Mouse (Mus musculus): ENCODE measurements around the gene Htr3b.
"Not testable (repeated sequence)": the region's sequence is repeated elsewhere in the genome, so short reads cannot be mapped to it uniquely, and the experiment has no call there.

Htr3b gene

DNA sequence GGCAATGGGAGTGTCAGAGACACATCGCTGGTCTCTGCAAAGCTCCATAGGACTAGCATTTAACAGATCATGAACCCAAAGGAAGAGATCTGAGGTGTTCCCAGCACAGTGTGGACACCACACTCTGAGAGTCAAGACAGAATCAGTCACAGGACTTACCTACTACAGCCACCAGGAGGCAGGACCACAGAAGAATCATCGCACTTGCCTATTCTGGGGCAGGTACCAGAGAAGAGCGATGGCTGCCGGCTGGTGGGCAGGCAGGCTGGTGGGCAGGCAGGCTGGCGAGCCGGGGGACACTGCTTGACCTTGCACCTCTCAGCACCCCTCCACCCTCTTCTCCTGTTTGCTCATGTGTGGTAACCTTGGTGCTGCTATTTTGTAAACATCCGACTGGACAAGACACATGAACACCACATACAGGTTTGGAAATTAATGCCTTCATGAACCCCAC lies at the start of gene Htr3b:
Gene Htr3b (minus strand): TSS at position 404 of the 454 bp plus-strand sequence.
- in situ Hi-C loops (cut with MboI; ENCODE audit: low sequenced_read_pairs): no loop called here

DNA sequence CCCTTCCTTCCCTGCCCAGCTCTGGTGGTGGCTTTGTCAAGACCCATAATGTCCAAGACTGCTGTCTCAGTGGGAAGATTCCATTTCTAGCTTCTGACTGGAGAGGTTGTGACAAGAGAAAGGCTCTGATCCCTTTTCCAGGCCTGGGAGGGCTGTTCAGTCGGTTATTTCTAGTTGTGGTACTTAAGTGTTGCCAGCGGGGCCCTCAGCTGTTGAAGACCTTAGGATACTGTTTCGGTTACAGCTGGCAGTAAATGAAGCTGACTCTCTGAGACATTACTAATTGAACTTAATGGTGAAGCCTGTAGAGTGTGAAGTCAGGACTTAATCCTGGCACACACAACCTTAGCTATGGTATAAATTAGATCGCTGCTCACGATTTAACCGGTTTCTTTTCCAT lies 34.5 kb upstream of the Htr3b start:
- in situ Hi-C loops (cut with MboI; ENCODE audit: low sequenced_read_pairs): no loop called here

DNA sequence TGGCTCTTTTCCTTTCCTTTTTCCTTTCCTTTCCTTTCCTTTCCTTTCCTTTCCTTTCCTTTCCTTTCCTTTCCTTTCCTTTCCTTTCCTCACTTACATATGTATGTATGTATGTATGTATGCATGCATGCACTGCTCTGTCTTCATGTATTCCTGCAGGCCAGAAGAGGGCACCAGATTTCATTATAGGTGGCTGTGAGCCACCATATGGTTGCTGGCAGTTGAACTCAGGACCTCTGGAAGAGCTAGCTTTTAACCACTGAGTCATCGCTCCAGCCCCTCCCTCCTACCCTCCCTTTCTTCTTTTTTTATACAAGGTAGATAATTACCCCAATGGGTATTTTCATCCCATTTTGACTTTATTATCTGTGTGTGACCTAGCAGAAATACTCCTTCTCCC lies 30.9 kb upstream of the Htr3b start:
- in situ Hi-C loops (cut with MboI; ENCODE audit: low sequenced_read_pairs): no loop called here

DNA sequence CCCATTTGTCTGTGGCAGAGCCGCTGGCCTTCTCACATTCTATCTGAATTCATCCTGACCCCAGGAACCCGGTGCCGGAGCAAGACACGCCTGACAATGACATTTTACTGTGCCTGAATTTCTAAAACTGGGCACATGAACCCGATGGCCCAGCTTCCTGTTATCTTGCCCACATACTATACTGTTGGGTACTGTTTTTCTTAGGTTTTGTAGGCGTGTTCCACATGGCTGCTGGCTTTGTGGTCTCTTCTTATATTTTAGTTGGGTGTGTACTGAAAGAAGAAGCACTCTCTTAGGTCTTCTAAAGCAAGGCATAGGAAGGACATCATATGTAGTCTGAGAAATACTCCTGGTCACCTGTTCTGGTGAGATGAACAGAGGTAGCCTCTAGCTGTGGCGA lies 30.0 kb upstream of the Htr3b start:
- in situ Hi-C loops (cut with MboI; ENCODE audit: low sequenced_read_pairs): no loop called here

DNA sequence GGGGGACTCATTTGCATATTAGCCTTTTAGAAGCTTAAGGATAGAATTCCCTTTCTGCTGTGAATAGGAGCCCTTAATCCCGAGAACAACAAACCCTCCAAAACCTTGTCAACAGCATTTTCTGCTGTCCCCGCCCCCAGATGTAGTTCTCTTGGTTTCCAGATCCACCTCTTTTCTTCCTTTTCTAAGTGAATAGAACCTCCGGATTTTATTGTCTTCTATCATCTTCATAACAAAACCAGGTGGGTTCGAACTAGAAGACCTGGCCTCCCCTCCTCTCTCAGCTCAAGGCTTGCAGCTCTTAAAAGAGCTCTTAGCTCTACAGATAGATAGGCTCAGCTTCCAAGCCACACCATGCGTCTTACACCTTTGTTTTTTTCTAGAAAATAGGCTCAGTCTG lies 26.9 kb upstream of the Htr3b start:
- in situ Hi-C loops (cut with MboI; ENCODE audit: low sequenced_read_pairs): no loop called here

DNA sequence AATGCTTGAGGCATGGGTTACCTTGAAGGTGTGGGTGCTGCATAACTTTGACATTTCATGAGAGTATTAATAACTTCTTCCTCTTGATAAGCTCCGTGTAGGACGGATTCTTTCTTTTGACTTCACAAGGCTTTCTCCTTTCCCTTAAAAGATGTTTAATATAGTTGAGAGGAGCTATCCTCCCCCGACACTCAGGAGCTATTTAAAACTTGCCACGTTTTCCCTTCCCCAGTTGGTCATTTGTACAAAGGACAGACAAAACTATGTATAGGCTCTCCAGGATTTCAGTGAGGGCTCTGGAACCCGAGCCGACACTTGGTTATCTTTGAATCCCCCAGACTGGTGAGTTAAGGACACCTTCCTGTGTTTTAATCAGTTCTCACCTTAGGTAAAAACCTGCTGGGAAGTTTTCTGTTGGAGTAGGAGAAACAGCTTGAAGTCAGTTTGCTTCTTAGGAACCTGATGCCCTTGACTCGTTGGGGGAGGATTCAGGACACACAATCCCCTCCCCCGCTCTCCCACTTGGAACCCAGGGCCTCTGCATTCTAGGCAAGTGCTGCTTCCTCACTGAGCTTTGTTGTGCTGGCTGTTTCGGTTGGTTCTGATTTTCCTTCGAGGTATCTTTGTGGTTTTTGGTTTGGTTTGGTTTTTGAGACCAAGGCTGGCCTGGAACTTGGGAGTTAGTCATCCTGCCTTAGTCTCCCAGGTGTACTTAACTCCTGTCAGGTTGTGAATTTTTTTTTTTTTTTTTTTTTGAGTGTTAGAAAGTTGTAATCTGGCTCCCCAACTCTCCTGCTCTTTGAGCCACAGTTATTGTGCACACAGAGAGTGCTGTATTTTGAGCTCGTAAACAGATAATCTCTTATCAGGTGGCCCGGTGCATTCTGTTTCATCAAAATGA lies 22.7 kb upstream of the Htr3b start:
- in situ Hi-C loops (cut with MboI; ENCODE audit: low sequenced_read_pairs): no loop called here

DNA sequence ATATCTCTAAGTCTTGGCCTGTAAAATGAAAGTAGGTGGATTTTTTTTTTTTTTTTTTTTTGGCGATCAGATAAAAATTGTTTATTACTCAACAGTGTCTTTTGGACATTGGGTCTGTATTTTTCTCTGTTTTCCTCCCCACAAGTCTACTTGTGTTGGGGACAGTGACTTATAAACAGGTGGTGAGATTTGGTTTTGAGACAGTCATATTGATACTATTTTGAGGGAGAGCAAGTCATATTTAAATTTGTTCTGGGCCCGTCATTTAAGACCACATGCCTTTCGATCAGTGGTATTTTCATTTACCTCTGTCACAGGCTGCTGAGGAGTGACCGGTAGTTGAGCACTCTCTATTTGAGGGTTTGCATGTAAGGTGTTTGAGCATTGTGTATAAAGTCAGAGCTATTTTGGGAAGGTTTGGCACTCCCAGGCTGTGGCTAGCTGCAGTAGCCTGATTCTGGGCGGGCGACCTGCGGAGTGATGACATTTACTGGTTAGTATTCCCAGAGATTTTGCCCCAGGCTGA lies 21.9 kb upstream of the Htr3b start:
- in situ Hi-C loops (cut with MboI; ENCODE audit: low sequenced_read_pairs): no loop called here

DNA sequence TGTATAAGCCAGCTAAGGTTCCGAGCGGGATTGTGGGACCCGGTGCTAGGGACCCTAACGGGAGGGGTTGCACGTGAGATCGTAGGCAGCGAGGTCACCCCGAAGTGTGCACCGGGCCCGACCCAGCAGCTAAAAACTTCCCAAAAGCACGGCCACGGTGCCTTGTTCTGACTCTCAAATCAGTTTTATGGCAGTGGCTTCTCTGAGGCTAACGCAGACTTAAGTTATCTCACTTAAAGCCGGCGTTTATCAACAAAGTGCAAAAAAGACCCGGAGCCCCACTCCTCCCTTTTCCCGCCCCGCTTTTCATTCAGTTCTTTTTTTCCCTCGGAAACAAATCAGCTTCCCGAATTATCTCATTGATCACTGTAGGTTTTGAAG lies 20.9 kb upstream of the Htr3b start:
- in situ Hi-C loops (cut with MboI; ENCODE audit: low sequenced_read_pairs): no loop called here

DNA sequence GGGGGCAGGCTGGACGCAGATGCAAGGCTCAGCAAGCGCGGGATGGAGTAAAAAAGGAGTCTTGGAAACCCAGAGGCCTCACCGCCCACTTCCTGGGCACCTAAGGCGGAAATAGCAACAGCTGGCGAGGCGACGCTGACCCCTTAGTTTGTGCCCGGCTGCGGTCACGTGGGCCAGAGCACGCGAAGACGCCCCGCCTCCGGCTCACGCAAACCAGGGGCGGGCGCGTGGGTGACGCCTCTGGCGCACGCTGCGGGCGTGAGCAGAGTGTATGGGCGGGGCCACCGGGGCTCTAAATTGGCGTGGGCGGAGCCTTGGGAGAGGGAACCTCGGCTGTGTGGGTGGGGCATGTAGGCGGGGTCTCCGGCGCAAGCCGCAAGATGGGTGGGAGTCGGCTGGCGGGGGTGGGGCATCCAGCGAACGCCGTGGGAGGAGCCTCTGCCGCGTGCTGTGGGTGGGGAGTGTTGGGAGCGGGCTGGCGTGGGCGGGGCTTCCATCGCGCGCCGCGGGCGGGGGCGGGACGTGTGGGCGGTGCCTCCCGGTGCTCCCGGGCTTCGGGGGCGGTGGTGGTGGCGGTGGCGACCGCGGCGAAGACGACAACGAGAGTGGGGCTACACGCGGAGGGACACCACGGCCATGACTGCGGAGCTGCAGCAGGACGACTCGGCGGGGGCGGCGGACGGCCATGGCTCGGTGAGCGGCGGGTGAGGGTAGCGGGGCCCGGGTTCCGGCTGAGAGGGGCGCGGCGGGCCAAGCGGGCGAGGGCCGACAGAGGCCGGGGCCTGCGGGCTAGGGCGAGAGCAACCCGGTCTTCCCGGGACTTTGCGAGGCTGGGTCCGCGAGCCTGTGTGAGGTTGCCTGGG lies 20.3 kb upstream of the Htr3b start, which contains the start of gene Usp28:
Gene Usp28 (plus strand): TSS at position 531 of the 863 bp plus-strand sequence.
- in situ Hi-C loops (cut with MboI; ENCODE audit: low sequenced_read_pairs): no loop called here

DNA sequence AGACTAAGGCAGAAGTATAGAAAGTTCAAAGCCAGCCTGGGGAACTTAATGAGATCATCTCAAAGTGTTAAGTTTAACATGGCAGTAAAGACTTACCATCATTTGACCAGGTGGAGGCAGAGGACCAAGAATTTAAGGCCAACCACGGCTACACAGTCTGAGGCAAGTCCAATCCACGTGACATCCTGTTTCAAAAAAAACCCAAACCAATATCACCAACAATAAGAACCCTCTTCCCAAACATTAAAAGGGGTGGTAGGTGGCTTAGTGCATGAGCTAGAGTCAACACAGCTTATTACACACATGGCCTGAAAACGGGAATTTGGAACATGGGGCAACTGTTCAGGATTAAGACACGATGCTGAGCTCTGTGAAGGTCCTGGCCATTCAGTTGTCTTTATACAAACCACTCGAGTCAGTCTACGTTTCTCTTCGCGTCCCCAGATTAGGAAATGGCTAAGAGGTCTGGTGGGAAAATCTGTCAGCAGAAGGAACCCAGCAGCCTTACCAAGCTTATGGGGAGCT lies 19.6 kb upstream of the Htr3b start:
- in situ Hi-C loops (cut with MboI; ENCODE audit: low sequenced_read_pairs): no loop called here

DNA sequence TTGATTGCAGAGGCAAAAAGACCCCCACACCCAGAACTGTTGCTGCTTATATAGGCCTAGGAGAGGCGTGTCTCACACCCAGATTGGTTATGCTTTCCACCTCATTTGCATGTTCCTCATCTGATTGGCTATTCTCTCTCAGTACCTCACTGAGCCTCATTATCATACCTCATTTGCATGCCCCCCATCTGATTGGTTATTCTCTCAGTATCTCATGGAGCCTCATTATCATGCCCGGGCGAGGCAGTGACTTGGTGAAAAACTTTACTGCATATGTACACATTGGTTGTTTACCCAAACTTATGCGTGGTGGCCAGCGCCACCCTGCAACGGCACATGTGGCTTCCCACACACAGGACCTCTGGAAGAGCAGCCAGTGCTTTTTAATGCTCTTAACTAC lies 19.0 kb upstream of the Htr3b start:
- in situ Hi-C loops (cut with MboI; ENCODE audit: low sequenced_read_pairs): not testable (repeated sequence)

DNA sequence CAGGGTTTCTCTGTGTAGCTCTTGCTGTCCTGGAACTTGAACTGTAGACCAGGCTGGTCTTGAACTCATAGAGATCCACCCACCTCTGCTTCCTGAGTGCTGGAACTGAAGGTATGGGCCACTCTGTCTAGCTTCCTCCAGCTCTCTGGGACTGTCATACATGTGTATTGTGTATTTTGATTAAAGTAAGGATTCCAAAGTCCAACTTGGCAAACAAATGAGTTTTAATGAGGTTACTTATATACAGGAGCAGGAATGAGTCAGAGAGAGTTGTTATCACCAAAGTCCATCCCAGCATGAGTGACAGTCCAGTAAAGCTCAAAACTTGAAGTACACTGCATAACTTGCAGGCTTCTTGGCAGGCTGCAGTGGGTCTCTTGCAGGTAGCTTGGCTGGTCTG lies 17.0 kb upstream of the Htr3b start:
- in situ Hi-C loops (cut with MboI; ENCODE audit: low sequenced_read_pairs): no loop called here

DNA sequence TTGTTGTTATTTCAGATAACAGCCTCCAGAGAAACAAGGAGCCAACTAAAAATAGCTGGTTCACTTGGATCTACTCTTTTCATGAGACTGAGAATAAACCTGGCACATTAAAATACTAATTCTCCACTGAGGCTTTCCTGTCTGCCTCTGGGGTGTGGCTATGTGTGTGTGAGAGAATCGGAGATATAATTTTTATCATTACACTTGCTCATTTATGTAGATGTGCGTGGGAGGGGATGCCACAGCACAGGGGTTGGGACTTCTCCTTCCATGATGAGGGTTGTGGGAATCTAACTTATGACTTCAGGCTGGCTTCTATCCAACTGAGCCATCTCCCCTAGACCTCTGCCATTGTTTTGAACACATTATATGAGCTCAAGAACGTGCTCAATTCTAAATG lies 16.0 kb upstream of the Htr3b start:
- in situ Hi-C loops (cut with MboI; ENCODE audit: low sequenced_read_pairs): no loop called here

DNA sequence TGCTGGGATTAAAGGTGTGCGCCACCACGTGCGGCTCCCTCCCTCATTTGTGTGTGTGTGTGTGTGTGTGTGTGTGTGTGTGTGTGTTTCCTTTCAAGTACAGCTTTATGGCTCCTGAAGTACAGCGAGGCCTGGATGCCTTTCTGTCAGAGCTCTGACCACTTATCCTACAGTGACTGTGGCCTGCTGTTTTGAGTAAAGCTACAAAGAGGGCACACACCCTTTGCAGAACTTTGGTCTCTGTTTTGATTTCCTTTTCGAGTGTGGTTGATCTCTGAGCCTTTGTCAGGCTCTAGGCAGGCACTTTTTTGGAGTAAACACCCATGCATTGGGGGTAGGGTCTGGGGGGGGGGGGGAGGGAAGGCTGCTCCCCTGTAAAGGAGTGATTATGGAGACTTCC lies 15.6 kb upstream of the Htr3b start:
- in situ Hi-C loops (cut with MboI; ENCODE audit: low sequenced_read_pairs): no loop called here

DNA sequence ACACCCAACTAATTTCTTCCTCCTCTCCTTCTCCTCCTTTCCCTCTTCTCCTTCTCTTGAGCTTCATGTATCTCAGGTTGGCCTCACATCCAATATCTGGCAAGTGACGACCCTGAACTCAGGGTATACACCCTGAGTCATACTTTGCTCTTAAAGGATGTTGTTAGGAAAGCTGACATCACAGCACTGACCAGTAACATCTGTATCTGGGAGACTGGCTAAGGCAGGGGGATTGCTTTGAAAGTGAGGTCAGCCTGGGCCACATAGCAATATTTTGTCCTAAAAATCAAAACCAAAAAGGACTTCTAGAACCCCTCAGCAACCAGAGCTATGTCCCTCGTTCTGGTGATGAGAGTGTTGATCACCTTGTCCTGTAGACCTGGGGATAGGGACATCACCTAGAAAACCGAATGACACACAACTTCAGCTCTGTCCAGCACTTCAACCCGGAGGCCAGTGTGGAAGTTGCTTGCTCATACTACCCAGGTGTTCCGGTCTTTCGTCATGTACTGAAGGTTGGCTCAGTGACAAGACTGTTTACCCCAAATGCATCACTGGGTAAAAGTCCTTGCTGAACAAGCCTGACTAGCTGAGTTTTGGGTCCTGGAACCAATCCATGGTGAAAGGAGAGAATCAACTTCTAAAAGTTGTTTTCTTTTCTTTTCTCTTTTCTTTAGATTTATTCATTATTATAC lies 12.0 kb upstream of the Htr3b start:
- in situ Hi-C loops (cut with MboI; ENCODE audit: low sequenced_read_pairs): no loop called here

DNA sequence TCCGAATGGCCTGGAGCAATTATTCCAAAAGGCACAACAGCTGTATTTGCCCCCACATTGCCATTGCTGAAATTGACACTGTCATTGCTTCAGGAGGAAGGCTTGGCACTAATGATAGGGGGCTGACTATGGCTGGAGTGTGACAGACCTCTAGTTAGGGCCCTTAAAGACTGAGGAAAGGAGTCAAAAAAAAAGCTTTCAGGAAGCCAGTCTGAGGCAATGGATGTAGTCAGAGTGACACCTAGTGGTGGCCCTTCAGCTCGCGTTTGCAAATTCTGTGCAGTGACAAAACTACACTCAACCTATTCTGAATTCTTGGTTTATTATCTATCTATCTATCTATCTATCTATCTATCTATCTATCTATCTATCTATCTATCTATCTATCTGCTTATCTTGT lies 7.7 kb upstream of the Htr3b start:
- in situ Hi-C loops (cut with MboI; ENCODE audit: low sequenced_read_pairs): no loop called here

DNA sequence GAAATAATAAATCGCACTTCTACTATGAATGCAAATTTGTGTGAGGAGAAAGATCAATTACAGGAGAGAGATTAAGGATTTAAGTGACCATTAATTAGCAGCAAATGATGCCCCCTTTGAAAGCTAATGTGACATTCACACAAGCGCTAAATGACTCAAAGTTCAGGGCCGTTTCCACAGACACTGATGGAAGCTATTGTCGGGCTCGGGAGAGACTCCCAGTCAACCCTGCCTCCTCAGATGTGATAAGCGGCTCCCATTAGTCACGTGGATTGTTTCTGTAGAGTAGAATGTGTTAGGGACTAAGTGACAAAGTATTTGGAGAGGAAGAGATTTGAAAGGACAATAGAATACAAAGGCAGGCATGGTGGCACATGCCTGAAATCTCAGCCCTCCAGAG lies 2.7 kb downstream of the Htr3b start:
- in situ Hi-C loops (cut with MboI; ENCODE audit: low sequenced_read_pairs): no loop called here

DNA sequence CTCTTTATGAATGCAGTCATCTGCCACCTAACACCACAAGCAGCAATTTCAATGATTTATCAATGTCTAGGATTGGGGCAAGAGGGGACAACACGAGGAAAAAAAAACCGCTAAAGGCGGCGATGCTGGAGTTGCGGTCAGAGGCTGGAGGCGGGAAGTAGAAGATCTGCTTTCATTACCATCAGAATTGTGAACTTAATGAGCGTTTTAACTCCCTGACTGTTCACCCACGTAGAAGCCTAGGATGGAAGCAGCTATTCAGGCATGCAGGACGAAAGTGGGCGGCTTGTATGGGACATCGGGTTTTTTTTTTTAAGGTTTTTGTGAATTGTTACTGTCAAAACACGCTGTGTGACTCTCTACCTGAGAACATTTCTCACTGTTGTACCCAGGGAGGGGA lies 3.5 kb downstream of the Htr3b start:
- in situ Hi-C loops (cut with MboI; ENCODE audit: low sequenced_read_pairs): no loop called here

DNA sequence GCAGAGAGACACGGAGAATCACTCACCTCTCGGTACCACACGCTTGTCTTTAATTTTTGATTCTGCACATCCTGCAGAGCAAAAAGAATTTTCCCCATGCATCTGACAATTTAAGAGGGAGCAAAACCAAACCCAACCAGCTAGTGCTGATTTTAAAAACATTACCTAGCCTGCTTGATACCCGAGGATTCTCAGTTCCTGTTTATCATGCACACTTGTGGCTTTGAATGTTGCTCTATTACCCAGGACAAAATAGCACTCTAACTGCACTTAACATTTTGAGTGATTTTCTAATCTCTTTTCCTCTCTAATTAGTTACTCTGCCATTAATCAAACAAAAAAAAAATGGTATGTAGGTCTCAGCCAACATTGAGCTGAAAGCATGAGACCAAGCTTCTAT lies 17.2 kb downstream of the Htr3b start:
- in situ Hi-C loops (cut with MboI; ENCODE audit: low sequenced_read_pairs): no loop called here

DNA sequence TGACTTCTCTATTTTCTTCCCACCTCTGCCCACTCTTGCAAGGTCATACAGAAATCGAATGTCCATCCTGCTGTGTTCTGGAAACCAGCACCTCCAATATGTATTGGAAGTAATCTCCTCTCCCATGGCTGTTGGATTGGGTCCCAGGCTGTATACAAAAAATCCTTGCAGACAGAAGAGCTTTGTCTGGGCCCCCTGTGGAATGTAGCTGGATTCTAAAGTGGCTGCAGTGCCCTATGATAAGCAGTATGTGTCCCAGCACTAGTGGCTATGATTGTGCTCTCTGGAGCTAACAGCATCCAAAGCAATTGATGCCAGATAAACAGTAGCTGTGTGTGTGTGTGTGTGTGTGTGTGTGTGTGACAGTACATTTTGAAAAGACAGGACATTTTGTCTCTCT lies 22.4 kb downstream of the Htr3b start:
- in situ Hi-C loops (cut with MboI; ENCODE audit: low sequenced_read_pairs): no loop called here

DNA sequence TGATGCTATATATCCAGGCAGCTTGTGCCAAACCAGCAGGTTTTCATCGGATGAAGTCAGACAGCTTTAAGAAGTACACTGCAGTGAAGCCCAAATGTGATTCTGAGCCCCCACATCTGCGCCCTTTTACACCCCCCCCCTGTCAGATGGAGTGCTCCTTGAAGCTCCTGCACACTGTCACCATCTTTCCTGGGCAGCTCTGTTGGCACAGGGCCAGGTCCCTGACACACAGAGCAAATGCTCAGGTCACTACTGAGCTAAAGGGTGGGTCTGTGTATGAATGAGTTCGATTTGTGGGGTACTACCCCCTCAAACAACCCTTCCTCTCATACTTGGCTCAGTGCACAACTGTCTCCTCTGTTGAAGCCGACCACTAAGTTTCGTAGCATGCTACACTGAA lies 35.4 kb downstream of the Htr3b start:
- in situ Hi-C loops (cut with MboI; ENCODE audit: low sequenced_read_pairs): no loop called here
